Mouse (Mus musculus) urinary bladder, postnatal 4 days (tissue): ENCODE measurements at regions not wholly inside any gene's neighbourhood (a gene's known extent, or its start where the extent isn't known, plus 50 kb on each side); places are given as distances from the start of the nearest gene placed in this dataset.

Experiments used
- DNase-seq, 2 experiments: peaks; one replicate each; pipeline ENCODE4 v3.0.0; 2021 to 2022; ENCODE audit warnings: low spot score in 2 of 2

DNA sequence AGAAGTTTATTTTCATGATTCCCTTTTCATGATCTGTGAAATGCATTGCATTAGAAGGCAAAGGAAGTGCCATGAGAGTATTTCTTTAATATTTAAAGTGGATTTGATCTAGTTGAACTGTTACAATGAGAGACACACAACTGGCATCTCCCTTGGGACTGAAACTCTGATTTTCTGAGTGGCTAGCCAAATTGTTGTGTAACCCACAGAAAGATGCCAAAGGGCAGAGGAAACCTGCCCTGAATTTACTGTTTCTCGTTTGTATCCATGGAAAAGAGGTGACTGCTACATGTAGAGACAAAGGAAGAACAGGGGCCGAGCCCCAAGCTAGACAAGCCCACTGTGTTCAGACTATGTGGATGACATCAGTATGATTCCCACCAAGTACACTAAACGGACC is 360.4 kb upstream of the Cited2 start:
- no peak for DNase-seq

DNA sequence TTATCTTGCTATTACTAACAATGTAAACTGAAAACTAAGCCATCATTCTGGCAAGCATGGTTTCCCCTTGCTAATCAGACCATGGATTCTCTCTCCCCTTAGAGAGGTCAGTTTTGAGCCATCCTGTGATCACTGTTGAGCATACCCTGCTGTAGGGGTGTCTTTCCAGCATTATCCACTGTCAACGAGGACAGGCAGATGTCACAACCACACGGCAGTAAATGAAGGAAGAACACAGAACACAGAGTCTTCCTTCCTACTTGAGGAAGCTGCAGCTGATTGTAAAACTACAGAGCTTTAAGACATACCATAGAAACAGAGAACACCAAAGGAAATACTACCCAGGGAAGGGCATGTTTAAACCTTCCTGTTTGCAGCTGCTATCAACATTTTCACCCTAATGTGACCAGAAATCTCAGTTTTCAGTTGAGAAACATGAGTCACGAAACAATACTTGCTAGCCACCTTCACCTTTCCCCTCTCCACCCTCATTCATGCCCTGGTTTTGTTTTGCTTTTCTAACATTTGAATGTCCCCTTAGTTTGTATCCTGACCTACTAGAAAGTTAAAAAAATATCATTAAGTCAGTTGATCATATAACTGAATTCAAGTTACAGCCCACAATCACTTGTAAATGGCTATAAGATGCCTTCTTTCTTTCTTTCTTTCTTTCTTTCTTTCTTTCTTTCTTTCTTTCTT is 356.8 kb upstream of the Cited2 start:
- DNase-seq = no peak

- DNase-seq = no peak
Measured at GRCm38 (mm10) chr10:17367026-17367425, 356.0 kb upstream of the Cited2 start.

- no peak for DNase-seq
Measured at GRCm38 (mm10) chr10:17367430-17367829, 355.6 kb upstream of the Cited2 start.

DNA sequence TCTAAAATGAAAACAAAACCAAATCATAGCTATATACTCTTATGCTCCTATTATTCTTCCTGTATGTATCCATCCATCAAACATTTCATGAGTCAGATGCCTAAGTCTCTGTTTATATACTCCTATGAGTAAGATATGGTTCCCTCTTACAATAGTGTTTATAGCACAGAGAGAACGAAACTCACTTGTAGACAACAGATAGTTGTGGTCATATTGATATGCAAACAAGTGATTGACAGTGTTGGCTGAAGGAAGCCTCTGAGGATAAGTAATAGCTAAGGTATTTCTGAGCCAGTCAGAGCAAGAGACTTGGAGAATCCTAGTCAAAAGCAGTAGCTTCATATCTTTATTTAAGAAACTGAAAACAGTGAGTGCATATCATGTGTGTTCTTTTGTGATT is 354.4 kb upstream of the Cited2 start:
- no peak for DNase-seq

DNA sequence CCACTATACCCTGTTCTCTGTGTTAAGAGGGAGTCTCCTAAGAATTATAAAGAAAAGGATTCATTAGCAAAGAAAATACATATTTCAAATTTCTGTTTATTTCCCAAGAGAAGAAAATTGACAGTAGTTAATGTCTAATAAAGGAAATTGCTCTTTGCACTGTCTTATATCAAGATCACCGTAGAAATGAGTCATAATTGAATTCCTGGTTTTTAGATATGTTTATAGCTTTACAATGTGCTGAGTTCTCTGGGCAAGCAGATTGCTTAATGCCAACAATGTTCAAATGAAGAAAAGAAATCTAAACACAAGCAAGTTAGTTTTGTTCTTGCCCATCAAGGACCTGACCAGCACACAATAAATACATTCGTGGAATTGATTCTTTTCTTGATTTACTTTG is 350.1 kb upstream of the Cited2 start:
- DNase-seq = no peak

GRCm38 (mm10) chr10:17374047-17374446 is 349.0 kb upstream of the Cited2 start:
- no peak for DNase-seq

DNA sequence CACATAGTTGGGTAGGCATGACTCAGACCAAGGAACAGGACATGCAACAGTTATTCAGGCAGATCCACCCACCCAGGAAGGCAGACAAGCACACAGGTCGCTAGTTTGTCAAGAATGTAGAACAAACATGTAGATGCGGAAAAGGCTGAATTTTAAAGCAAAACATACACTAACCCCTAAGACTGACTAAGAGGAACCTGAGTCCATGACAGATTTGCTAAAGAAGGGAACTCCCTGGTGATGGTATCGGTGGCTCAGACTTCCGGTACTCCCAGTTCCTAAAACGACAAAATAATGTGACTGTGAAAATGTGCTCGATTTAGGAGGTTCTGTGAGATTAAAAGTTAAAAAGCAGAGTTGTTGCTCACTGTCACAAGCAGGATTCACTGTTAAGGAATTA is 340.0 kb upstream of the Cited2 start:
- no peak for DNase-seq

- no peak for DNase-seq
Measured at GRCm38 (mm10) chr10:17385181-17385580, 337.8 kb upstream of the Cited2 start.

DNA sequence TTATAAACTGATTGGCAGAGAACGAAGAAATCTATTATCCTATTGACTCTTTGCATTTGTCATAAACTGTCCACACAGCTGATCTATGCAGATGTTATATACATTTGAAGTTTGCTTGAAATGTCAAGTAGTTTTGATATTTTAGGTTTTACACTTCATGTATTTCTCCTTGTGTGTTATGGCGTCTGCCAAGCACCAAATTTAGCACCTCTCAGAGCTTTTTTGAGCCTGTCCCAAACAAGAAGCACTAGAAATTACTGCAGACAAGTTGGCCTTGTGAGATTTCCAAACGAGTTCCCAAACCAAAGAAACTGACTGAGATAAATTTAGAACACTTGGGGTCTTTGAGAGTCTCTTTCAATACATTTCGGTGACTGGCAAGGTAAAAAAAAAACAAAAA is 335.7 kb upstream of the Cited2 start:
- DNase-seq = no peak

- no peak for DNase-seq
Measured at GRCm38 (mm10) chr10:17395495-17396224, 327.4 kb upstream of the Cited2 start.

DNA sequence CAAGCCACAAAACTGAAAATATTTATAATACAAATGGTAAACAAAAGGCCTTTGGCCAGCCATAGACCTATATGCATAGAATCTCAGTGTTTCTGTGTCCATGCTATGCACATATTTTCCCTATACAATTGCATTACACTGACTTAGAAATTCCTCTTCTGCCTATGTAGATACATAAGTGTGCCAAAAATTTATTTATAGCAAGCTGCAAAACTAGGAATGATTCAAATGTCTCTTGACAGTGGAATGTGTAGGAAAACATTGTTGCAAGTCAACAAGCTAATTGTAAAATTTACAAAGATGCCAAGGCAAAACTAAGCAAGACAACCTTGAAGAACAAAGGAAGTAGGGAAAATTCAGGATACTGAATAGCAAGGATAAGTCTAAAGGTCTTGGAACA is 319.1 kb upstream of the Cited2 start:
- DNase-seq = no peak

DNA sequence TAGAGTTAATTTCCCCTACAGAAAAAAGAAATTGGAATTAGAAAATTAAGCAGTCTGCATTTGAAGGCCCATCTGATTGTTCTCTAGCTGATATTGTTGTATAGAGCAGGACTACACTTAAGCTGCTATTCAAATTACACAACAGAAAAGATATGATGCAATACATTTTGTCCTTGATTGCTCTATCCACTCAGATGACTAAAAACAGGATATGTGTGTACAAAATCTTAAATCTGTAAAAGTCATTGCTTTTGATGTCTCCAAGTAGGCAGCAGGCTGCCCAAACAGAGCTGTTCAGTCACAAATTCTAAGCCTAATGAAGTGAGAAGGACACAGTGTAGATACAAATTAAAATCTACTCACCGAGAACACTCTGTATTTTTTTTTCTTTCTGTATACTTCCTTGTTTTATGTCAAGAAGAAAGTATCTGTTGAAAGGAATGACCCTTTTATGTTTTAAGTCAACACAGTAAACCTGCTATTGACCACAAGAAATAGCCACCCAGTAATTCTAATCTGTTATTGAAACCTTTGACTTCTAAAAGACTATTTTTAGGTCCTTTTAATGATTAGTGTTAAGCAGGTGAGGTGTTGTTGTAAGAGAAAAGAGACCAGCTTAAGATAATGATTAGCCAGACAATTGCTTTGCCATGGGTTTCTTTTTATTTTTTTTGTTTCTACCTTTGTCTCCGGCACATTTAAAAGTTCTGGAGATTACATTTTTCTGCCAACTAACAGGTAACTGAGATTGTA is 315.0 kb upstream of the Cited2 start:
- DNase-seq = no peak

DNA sequence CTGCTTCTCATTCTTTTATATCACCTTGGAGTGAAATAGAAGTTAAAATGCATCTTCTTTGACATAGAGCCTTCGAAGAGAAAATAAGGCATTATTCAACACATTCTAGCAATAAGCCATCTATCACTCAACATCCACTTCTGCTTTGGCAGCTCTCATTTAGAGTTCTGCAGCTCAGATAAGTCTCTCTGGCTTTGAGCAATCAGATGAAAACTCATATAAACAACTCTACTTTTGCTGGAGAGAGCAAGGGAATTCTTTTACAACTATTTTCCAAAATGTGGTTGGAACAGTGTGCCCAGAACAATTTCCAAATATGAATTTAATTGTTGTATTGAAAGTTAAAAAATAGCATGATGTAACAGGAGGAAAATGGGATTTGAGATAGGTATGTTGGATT is 314.2 kb upstream of the Cited2 start:
- no peak for DNase-seq

DNA sequence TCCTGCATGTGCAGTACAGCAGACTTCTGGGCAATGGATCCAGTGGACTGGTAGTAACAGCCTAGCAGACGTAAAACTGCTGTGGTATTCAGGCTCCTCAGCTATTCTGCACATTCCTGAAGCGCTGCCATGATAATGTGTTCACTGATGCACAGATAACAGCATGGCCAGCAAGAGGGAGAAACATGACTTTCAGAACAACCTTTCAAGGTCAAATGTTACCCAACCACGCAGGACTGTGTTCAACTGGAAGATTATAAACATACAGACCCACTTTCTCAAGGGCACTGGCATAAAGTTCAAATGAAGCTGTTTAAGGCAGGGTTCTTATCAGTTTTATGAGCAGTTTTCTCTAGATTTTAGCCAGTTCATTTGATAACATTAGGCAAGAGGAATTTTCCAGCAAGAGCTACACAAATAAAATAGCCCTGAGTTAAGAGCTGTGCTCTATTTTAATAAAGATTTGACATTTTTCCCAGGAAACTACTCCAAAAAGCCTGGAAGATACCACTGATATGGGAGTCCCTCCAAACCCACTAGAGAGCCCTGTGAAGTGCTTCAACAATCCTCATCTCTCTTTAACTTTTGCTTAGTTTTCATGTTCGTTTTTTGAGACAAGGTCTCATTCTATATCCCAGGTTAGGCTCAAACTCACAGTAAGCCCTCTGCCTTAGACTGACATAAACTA is 311.6 kb upstream of the Cited2 start:
- peak in 1 of 2 experiments; percentile 24 for DNase-seq

DNA sequence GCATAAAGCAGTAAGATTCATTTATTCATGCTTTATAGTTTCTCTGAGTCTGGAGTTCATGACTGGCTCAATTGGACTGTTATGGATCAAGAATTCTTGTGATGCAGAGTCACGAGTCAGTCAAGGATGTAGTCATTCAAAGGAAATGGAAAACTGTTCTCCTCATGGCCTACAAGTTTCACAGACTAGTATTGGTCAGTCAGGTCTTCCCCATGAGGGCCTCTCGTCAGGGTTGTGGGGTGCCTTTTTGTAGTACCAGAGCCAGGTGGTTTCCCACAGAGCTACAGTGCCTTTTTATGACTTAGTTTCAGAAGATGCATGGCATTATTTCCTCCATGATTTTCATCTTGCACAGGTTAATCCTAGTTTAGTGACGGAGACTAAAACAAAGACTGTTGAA is 307.9 kb upstream of the Cited2 start:
- DNase-seq = no peak

- DNase-seq = no peak
Measured at GRCm38 (mm10) chr10:17416121-17416520, 306.9 kb upstream of the Cited2 start.

GRCm38 (mm10) chr10:17417394-17417793 is 305.6 kb upstream of the Cited2 start:
- DNase-seq = no peak

GRCm38 (mm10) chr10:17418227-17418685 is 304.8 kb upstream of the Cited2 start:
- DNase-seq = no peak

GRCm38 (mm10) chr10:17423584-17424278 is 299.3 kb upstream of the Cited2 start:
- no peak for DNase-seq

- no peak for DNase-seq
Measured at GRCm38 (mm10) chr10:17426197-17426596, 296.8 kb upstream of the Cited2 start.
